Mouse (Mus musculus) neural tube, embryonic 14.5 days (tissue): ENCODE data around the gene Nlgn1. TPM values are rescaled to one million over a fixed set of nuclear protein-coding genes. Genes with fewer than 3 reads are reported as not detected.

ENCODE experiments used
- ATAC-seq: fragments of 200-750 bp; cut with Nextera tagmentation; 2 replicates; pipeline ENCODE4 v1.8.0; 2017; ENCODE audit warnings: low read depth, mild to moderate bottlenecking, moderate TSS enrichment, moderate library complexity
- H3K27ac ChIP-seq: fragments of 300-500 bp; sonication (generic); 2 replicates; pipeline ENCODE4 v1.5.1; 2014; ENCODE audit warnings: low read depth, mild to moderate bottlenecking, control low read depth, low read length, moderate library complexity, mixed read lengths
- H3K27me3 ChIP-seq: fragments of 300-500 bp; sonication (generic); 2 replicates; pipeline ENCODE4 v1.6.1; 2014; ENCODE audit warnings: low read length; ENCODE audit not compliant: control insufficient read depth, insufficient read depth
- H3K36me3 ChIP-seq: fragments of 300-500 bp; sonication (generic); 2 replicates; pipeline ENCODE4 v1.6.1; 2014; ENCODE audit warnings: low read length, mixed read lengths; ENCODE audit not compliant: control insufficient read depth, insufficient read depth
- H3K4me1 ChIP-seq: fragments of 300-500 bp; sonication (generic); 2 replicates; pipeline ENCODE4 v1.6.1; 2014; ENCODE audit warnings: low read length; ENCODE audit not compliant: control insufficient read depth, insufficient read depth
- H3K4me2 ChIP-seq: fragments of 300-500 bp; sonication (generic); 2 replicates; pipeline ENCODE4 v1.6.1; 2014; ENCODE audit warnings: mild to moderate bottlenecking, low read depth, low read length, control low read depth
- H3K4me3 ChIP-seq: fragments of 300-500 bp; sonication (generic); 2 replicates; pipeline ENCODE4 v1.5.1; 2014; ENCODE audit warnings: low read depth, low read length, control low read depth, mixed read lengths
- H3K9ac ChIP-seq: fragments of 300-500 bp; sonication (generic); replicated peaks from 2 replicates; pipeline ENCODE4 v1.6.1; 2014; ENCODE audit warnings: low read depth, mild to moderate bottlenecking, control low read depth, low read length, mixed read lengths
- H3K9me3 ChIP-seq: fragments of 300-500 bp; sonication (generic); 2 replicates; pipeline ENCODE4 v1.6.1; 2016; ENCODE audit warnings: low read length; ENCODE audit not compliant: control insufficient read depth
- WGBS: fragments of 180-500 bp; shearing (Covaris S2); extraction: QIAGEN DNeasy Blood & Tissue Kit; methylation state at CpG from one replicate; pipeline ENCODE4 v1.1.7; 2014; 5-methylcytosine and 5-hydroxymethylcytosine counted together
- polyA plus RNA-seq: library from polyadenylated mRNA; unstranded; fragments of >200 nt; fragmentation: Nextera tagmentation; extraction: Ambion mirVana; gene quantifications from 2 replicates; pipeline ENCODE4 v1.2.1, GENCODE M21; 2014

Gene Nlgn1
- polyA plus RNA-seq, 1 experiment from 2014 or later, result 39.3 TPM

- no peak for ATAC-seq
- Histone ChIP-seq H3K27ac (no peak overlapping the region), H3K4me2 (no peak overlapping the region), H3K9me3 (no peaks in the 10 kb centered on the region), H3K36me3 (no peaks in the 10 kb centered on the region), H3K4me3 (no peak overlapping the region), H3K9ac (no peak overlapping the region), H3K4me1 (no peaks in the 10 kb centered on the region), H3K27me3 (no peaks in the 10 kb centered on the region)
- 87% methylated on average over 2 of the region's 2 CpGs for WGBS
Observed at GRCm38 (mm10) chr3:25463051-25463450, 869.2 kb downstream of the Nlgn1 start.

DNA sequence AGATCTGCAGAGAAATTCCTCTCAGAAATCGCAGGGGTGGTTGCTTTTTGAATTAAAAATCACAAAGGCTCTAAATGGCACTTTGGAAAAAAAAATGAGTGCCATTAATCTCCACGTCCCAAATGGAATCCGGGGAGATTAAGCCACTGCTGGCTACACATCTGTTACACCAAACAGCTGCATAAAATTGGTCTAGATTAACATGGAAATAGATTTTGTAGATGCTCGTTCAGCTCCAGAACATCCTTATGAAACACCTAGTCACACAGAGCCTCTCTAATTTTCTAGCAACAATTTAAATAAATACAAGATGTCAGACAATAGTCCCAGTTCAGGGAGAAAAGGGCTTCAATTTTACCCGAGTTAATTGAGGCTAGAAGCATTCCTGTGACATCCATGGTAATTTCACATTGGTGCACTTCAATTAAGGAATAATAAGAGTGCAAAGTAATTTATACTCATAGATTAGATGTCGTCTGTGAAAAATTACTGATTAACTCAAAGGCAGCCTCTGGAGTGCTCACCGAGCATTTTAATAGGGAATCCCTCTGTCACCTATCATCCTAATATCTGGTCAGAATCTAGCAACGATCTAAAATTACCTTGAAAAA, 875.9 kb downstream of the Nlgn1 start:
- Histone ChIP-seq H3K4me1 (no peaks in the 10 kb centered on the region), H3K4me3 (no peak overlapping the region), H3K4me2 (no peak overlapping the region), H3K36me3 (no peaks in the 10 kb centered on the region), H3K27ac (no peak overlapping the region), H3K27me3 (no peaks in the 10 kb centered on the region), H3K9me3 (no peaks in the 10 kb centered on the region), H3K9ac (no peak overlapping the region)
- WGBS, result 30% methylated on average over 8 of the region's 8 CpGs
- ATAC-seq, result peak; percentile 60

DNA sequence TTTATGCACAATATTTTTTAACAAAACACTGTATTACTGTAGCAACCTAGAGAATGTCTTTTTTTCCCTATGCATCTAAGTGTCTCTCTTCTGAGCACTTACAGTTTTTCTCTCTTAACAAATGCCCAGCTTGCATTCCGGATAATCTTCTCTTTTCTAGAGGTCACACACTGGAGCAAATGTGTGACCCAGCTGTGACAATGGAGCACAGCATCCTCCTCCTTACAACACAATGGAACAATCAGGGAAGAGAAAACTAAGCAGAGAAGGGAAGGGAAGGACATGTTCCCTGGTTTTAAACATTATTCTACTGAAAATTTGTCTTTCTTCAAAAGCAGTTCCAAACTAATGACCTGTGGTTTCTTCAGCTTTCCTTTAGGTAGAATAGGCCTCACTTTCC, 879.9 kb downstream of the Nlgn1 start:
- Histone ChIP-seq H3K36me3 (no peaks in the 10 kb centered on the region), H3K27ac (no peak overlapping the region), H3K4me1 (no peaks in the 10 kb centered on the region), H3K9ac (no peak overlapping the region), H3K9me3 (no peaks in the 10 kb centered on the region), H3K4me3 (no peak overlapping the region), H3K4me2 (no peak overlapping the region), H3K27me3 (no peaks in the 10 kb centered on the region)
- 59% methylated on average over 1 of the region's 1 CpGs for WGBS
- ATAC-seq, result no peak

DNA sequence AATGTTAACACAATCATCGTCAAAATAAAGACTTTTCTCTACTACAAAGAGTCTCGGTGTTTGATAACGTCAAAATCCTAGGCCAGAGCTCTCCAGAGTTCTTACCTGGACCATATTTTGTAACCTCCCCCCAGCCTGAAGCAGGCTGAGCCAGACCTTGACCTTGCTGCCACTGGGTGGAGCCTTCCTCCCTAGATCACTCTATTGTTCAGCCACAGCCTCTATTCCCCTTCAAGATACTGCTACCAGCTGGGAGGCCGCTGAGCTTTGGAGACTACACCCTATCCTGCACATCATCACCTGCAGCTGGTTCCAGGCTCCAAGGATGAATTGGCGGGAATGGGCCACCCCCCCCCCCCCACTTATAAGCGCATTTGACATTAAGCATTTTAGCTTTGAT, 881.8 kb downstream of the Nlgn1 start:
- Histone ChIP-seq H3K4me3 (no peak overlapping the region), H3K27me3 (no peaks in the 10 kb centered on the region), H3K36me3 (no peaks in the 10 kb centered on the region), H3K9ac (no peak overlapping the region), H3K27ac (no peak overlapping the region), H3K4me2 (no peak overlapping the region), H3K4me1 (no peaks in the 10 kb centered on the region), H3K9me3 (no peaks in the 10 kb centered on the region)
- 62% methylated on average over 6 of the region's 6 CpGs for WGBS
- no peak for ATAC-seq

DNA sequence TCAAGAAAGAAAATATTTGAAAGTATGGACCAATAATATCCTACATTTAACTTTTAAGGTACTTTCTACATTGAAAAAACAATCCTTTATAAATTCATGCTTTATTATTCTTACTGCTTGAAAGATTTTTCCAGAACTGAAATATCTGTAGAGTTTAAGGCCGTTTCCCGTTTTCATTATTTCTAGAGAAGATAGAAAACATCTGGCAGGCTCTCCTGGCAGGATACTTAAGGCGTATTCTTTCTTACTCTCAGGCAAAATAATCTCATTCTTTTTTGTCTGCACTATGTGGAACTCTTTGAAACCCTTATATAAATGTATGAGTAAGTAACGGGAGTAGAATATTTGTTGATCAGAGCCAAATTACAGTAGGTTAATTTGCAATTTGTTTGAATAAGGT, 882.9 kb downstream of the Nlgn1 start:
- Histone ChIP-seq H3K4me2 (no peak overlapping the region), H3K9me3 (no peaks in the 10 kb centered on the region), H3K27me3 (no peaks in the 10 kb centered on the region), H3K36me3 (no peaks in the 10 kb centered on the region), H3K9ac (no peak overlapping the region), H3K4me1 (no peaks in the 10 kb centered on the region), H3K4me3 (no peak overlapping the region), H3K27ac (no peak overlapping the region)
- no peak for ATAC-seq
- WGBS, result 80% methylated on average over 4 of the region's 4 CpGs

GRCm38 (mm10) chr3:25447181-25447580, 885.1 kb downstream of the Nlgn1 start:
- ATAC-seq, result no peak
- H3K4me2 ChIP-seq, result no peak overlapping the region
- H3K27me3 ChIP-seq, result no peaks in the 10 kb centered on the region
- H3K36me3 ChIP-seq, result no peaks in the 10 kb centered on the region
- H3K9ac ChIP-seq, result no peak overlapping the region
- H3K4me1 ChIP-seq, result no peaks in the 10 kb centered on the region
- no peak overlapping the region for H3K27ac ChIP-seq
- H3K4me3 ChIP-seq, result no peak overlapping the region
- H3K9me3 ChIP-seq, result no peaks in the 10 kb centered on the region
- WGBS, result 72% methylated on average over 1 of the region's 1 CpGs

GRCm38 (mm10) chr3:25443657-25444056, 888.6 kb downstream of the Nlgn1 start:
- Histone ChIP-seq H3K4me3 (no peak overlapping the region), H3K4me2 (no peak overlapping the region), H3K9me3 (no peaks in the 10 kb centered on the region), H3K27me3 (no peaks in the 10 kb centered on the region), H3K9ac (no peak overlapping the region), H3K27ac (no peak overlapping the region), H3K36me3 (no peaks in the 10 kb centered on the region), H3K4me1 (no peaks in the 10 kb centered on the region)
- WGBS, result 84% methylated on average over 3 of the region's 3 CpGs
- ATAC-seq, result no peak

- Histone ChIP-seq H3K4me2 (no peak overlapping the region), H3K27me3 (no peaks in the 10 kb centered on the region), H3K4me1 (no peaks in the 10 kb centered on the region), H3K9me3 (no peaks in the 10 kb centered on the region), H3K4me3 (no peak overlapping the region), H3K27ac (no peak overlapping the region), H3K36me3 (no peaks in the 10 kb centered on the region), H3K9ac (no peak overlapping the region)
- no peak for ATAC-seq
- 100% methylated on average over 1 of the region's 1 CpGs for WGBS
Observed at GRCm38 (mm10) chr3:25442617-25443016, 889.6 kb downstream of the Nlgn1 start.

DNA sequence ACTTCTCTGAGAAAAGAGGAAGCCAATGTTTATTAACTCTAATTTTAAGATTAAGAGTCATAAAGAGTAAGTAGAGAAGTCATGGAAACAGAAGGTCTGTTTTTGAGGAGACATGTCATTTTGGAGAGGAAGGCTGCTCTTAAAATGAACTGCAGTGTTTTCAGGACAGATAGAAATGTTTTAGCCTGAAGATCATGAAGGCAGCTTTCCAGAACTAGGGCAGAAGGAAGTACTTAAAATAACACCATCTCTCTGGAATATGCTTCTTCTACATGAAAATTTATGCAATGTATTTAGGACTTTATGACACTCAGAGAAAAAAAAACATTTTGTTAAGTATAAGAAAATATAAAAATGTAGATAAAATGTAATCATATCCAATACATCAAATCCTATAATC, 905.3 kb downstream of the Nlgn1 start:
- H3K4me2 ChIP-seq, result no peak overlapping the region
- H3K9ac ChIP-seq, result no peak overlapping the region
- H3K9me3 ChIP-seq, result no peaks in the 10 kb centered on the region
- no peak for ATAC-seq
- H3K36me3 ChIP-seq, result no peaks in the 10 kb centered on the region
- H3K27me3 ChIP-seq, result no peaks in the 10 kb centered on the region
- no peak overlapping the region for H3K27ac ChIP-seq
- no peak overlapping the region for H3K4me3 ChIP-seq
- H3K4me1 ChIP-seq, result no peaks in the 10 kb centered on the region
